Mouse (Mus musculus) embryonic facial prominence, embryonic 14.5 days (tissue): Measurements from ENCODE around the gene Kif18b. TPM values are rescaled to one million over a fixed set of nuclear protein-coding genes. Genes with fewer than 3 reads are reported as not detected.

Source experiments
- ATAC-seq: fragments of 200-750 bp; cut with Nextera tagmentation; 2 replicates; pipeline ENCODE4 v1.8.0; 2017; ENCODE audit warnings: low read depth, moderate number of reproducible peaks, moderate TSS enrichment
- DNase-seq: peaks from one replicate; pipeline ENCODE4 v3.0.0-alpha.2; 2015; ENCODE audit warnings: low spot score
- H3K27ac ChIP-seq: fragments of 300-500 bp; sonication (generic); replicated peaks from 2 replicates; pipeline ENCODE4 v1.5.1; 2014; ENCODE audit warnings: low read depth, mild to moderate bottlenecking, low read length, moderate library complexity
- H3K27me3 ChIP-seq: fragments of 300-500 bp; sonication (generic); replicated peaks from 2 replicates; pipeline ENCODE4 v1.6.1; 2014; ENCODE audit warnings: low read length; ENCODE audit not compliant: control insufficient read depth, insufficient read depth
- H3K36me3 ChIP-seq: fragments of 300-500 bp; sonication (generic); 2 replicates; pipeline ENCODE4 v1.6.1; 2014; ENCODE audit warnings: low read length, mixed read lengths; ENCODE audit not compliant: control insufficient read depth, insufficient read depth
- H3K4me1 ChIP-seq: fragments of 300-500 bp; sonication (generic); 2 replicates; pipeline ENCODE4 v1.6.1; 2014; ENCODE audit warnings: antibody characterized with exemption, low read length; ENCODE audit not compliant: control insufficient read depth, insufficient read depth
- H3K4me2 ChIP-seq: fragments of 300-500 bp; sonication (generic); 2 replicates; pipeline ENCODE4 v1.6.1; 2014; ENCODE audit warnings: low read depth, mild to moderate bottlenecking, low read length, moderate library complexity, mixed read lengths
- H3K4me3 ChIP-seq: fragments of 300-500 bp; sonication (generic); 2 replicates; pipeline ENCODE4 v1.5.1; 2014; ENCODE audit warnings: low read depth, mild to moderate bottlenecking, low read length
- H3K9ac ChIP-seq: fragments of 300-500 bp; sonication (generic); 2 replicates; pipeline ENCODE4 v1.6.1; 2014; ENCODE audit warnings: low read depth, mild to moderate bottlenecking, low read length, moderate library complexity, mixed read lengths
- H3K9me3 ChIP-seq: fragments of 300-500 bp; sonication (generic); 2 replicates; pipeline ENCODE4 v1.6.1; 2016; ENCODE audit warnings: low read length; ENCODE audit not compliant: control insufficient read depth
- WGBS: fragments of 180-500 bp; shearing (Covaris S2); extraction: QIAGEN DNeasy Blood & Tissue Kit; methylation state at CpG from one replicate; pipeline ENCODE4 v1.1.7; 2014; 5-methylcytosine and 5-hydroxymethylcytosine counted together
- polyA plus RNA-seq: library from polyadenylated mRNA; unstranded; fragments of >200 nt; fragmentation: Nextera tagmentation; extraction: Ambion mirVana; gene quantifications from 2 replicates; pipeline ENCODE4 v1.2.1, GENCODE M21; 2014

Kif18b gene
- polyA plus RNA-seq = 6.6 and 7.0 TPM in 2 replicates

DNA sequence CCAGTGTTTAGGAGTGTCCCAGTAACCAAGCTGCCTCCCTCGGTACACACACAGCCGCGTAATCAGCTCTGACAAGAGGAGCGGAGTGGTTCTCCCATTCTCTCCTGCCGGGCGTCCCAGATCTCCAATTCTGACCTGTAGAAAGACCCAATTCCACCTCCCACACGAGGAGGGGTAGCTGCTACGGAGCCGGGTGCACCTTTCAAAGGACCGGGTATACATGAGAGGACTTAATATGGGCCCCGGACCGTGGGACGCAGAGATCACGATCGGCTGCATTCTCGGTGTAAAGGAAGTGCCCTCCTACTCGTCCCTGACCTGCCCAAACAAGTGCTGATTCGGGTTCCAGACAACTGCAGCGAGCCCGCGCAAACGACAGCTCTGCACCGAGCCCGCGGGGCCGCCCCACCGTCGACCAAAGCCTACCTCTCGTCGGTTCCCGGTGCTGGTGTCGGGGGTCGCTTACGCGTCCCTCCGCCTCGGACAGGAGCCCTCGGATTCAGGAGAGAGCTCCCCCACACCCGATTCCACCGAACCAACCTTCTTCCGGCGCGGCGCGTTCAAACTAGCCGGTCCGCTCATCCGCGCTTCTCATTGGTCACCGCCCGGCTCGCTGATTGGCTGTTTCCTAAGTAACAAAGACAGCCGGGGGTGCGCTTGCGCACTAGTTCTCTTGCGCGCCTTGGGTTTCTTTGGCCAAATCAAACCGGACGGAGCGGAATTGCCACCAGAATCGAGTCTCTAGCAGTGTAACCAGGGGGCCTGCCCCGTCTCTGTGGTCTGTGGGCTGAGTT, at the start of gene Kif18b:
Gene Kif18b, minus strand, starts transcription at position 568 of the 794 bp plus-strand sequence.
- Histone ChIP-seq H3K4me3 (peak within 1 kb of the TSS; percentile 71), H3K4me2 (peak within 1 kb of the TSS; percentile 71), H3K36me3 (peaks cover 14% of the 10 kb centered on the region; the same call in 1 of the 2 replicates), H3K27ac (peak within 1 kb of the TSS; percentile 94), H3K9ac (peak within 1 kb of the TSS; percentile 64), H3K27me3 (no peaks in the 10 kb centered on the region), H3K4me1 (0 out of 2 replicates have a peak, but pooled peaks cover 4% of the 10 kb centered on the region), H3K9me3 (no peaks in the 10 kb centered on the region)
- peak; percentile 94 for ATAC-seq
- under 1% methylated on average over 59 of the region's 62 CpGs for WGBS
- DNase-seq = peak; percentile 99

DNA sequence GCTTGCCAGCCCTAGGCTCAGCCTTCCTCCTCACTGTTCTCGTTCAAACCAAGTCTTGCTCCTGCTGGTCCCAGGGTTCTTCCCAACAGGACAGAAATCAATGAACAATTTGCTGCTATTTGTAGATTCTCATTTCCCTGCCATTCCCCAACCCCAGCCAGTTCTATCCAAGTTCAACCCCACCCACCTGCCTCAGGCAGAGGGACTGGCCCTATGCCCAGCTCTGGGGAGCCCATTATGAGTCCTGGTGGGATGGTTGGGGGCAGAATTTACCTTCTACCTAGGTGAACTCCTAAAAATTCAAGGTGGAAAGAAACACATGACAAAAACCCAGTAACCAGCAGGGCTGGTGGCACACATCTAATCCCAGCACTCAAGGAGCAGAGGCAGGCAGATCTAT, 47.4 kb upstream of the Kif18b start:
- DNase-seq (no peak), ATAC-seq (no peak)
- Histone ChIP-seq H3K27me3 (peaks cover 3% of the 10 kb centered on the region; the same call in 1 of the 2 replicates), H3K9me3 (no peaks in the 10 kb centered on the region), H3K4me1 (peaks cover 13% of the 10 kb centered on the region), H3K4me3 (no peak overlapping the region), H3K27ac (no peak overlapping the region), H3K9ac (no peak overlapping the region), H3K4me2 (no peak overlapping the region), H3K36me3 (no peaks in the 10 kb centered on the region)
- WGBS = 57% methylated on average over 1 of the region's 1 CpGs

DNA sequence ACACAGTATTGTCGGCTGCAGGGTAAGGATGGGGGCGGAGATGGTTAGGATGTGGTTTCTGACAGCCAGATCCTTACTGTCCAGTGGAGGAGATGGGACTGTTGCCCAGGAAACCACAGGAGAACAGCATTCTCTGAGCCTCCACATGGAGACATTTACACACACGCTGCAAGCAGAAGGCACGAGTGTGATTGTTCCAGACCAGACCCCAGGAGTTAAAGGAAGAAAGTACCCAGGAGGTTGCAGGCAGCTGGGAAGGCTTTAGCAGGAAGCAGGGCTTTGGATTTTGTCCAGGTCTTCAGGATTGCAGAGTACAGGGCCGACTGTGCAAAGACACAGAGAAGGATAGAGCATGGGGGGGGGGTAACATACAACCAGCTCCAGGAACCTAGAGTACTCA, 46.7 kb upstream of the Kif18b start:
- peak; percentile 81 for DNase-seq
- Histone ChIP-seq H3K36me3 (no peaks in the 10 kb centered on the region), H3K4me3 (no peak overlapping the region), H3K9ac (no peak overlapping the region), H3K9me3 (no peaks in the 10 kb centered on the region), H3K27me3 (peaks cover 3% of the 10 kb centered on the region; the same call in 1 of the 2 replicates), H3K4me1 (peaks cover 13% of the 10 kb centered on the region), H3K4me2 (peak overlapping the region; percentile 4; the same call in 1 of the 2 replicates), H3K27ac (peak overlapping the region; percentile 15; the same call in 1 of the 2 replicates)
- peak; percentile 41; the same call in 1 of the 2 replicates for ATAC-seq
- WGBS = 30% methylated on average over 5 of the region's 5 CpGs

DNA sequence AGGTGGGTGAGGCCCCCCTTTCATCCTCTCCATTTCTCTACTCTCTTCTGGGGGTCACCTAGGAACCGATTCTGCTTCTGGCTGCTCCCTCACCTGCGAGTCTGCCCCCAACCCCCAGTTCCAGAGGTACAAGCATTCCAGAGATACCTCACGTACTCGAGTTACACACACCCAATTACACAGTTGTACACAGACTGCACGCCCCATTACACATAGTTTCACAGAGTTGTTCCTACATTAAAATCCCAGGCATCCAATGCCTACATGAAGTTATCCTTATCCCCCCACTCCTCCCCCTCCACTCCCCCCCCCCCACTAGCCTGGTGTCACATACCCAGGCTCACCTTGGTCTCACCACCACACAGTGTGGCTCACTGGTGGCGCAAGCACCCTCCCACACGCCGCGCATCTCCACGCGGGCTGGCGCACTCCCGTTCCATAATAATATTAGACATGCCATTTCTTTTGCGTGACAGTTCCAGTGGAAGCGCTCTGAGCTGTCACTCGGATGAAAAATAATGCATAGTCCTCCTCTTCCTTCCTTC, 39.7 kb upstream of the Kif18b start:
- Histone ChIP-seq H3K4me3 (no peak overlapping the region), H3K4me2 (no peak overlapping the region), H3K36me3 (no peaks in the 10 kb centered on the region), H3K27me3 (0 out of 2 replicates have a peak, but pooled peaks cover 6% of the 10 kb centered on the region), H3K27ac (no peak overlapping the region), H3K9me3 (no peaks in the 10 kb centered on the region), H3K9ac (no peak overlapping the region), H3K4me1 (peaks cover 13% of the 10 kb centered on the region)
- ATAC-seq (peak; percentile 41; the same call in 1 of the 2 replicates), DNase-seq (no peak)
- WGBS = 58% methylated on average over 16 of the region's 16 CpGs

DNA sequence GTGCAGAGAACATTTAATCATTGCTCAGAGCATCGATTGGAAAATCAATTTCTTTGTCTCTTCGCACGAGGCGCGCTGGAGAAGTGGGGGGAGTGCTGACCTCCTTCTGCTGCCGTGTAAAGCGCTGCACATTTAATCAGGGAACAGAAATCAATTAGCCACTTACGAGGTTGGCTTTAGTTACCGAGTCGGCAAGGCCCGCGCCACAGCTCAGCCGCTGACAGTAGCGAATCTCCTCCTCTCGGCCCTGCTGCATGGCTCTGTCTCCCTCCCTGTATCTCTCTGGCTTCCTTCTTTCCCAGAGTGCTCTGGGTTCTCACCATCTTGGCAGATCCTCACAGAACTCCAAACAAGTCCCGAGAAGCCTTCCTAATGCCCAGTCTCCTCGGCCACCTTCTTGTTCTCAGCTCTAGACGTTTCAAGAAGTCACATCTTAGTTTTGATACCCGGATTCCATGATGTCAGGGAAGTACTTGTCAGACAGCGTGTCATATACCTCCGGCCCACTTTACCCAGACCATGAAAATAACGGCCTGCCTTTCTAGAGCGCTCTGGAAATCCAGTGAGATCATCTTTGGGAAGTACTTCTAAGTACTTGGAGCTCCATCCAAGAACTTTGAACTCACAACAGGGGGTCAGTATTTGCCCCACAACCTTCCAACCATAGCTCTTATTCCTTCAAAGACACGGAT, 39.1 kb upstream of the Kif18b start:
- DNase-seq (peak; percentile 29), ATAC-seq (peak; percentile 42; the same call in 1 of the 2 replicates)
- WGBS = 18% methylated on average over 23 of the region's 24 CpGs
- Histone ChIP-seq H3K9me3 (no peaks in the 10 kb centered on the region), H3K27ac (no peak overlapping the region), H3K4me2 (peak overlapping the region; percentile 44), H3K36me3 (no peaks in the 10 kb centered on the region), H3K4me3 (no peak overlapping the region), H3K4me1 (peaks cover 13% of the 10 kb centered on the region), H3K27me3 (0 out of 2 replicates have a peak, but pooled peaks cover 6% of the 10 kb centered on the region), H3K9ac (peak overlapping the region; percentile 26; the same call in 1 of the 2 replicates)

- Histone ChIP-seq H3K27ac (no peak overlapping the region), H3K4me1 (peaks cover 13% of the 10 kb centered on the region), H3K4me2 (peak overlapping the region; percentile 44), H3K9ac (peak overlapping the region; percentile 26), H3K27me3 (0 out of 2 replicates have a peak, but pooled peaks cover 6% of the 10 kb centered on the region), H3K9me3 (no peaks in the 10 kb centered on the region), H3K4me3 (no peak overlapping the region), H3K36me3 (no peaks in the 10 kb centered on the region)
- no peak for DNase-seq
- 10% methylated on average over 16 of the region's 16 CpGs for WGBS
- peak; percentile 50; the same call in 1 of the 2 replicates for ATAC-seq
These were observed 38.4 kb upstream of the Kif18b start for GRCm38 (mm10) chr11:102963246-102963854.

- H3K36me3 ChIP-seq = no peaks in the 10 kb centered on the region
- no peak for DNase-seq
- H3K27ac ChIP-seq = no peak overlapping the region
- H3K27me3 ChIP-seq = 0 out of 2 replicates have a peak, but pooled peaks cover 6% of the 10 kb centered on the region
- H3K4me2 ChIP-seq = peak overlapping the region; percentile 44; the same call in 1 of the 2 replicates
- 0 out of 2 replicates have a peak overlapping the region, but pooled peaks have one; percentile 26 for H3K9ac ChIP-seq
- no peak overlapping the region for H3K4me3 ChIP-seq
- WGBS = 34% methylated on average over 7 of the region's 7 CpGs
- H3K9me3 ChIP-seq = no peaks in the 10 kb centered on the region
- no peak for ATAC-seq
- H3K4me1 ChIP-seq = peaks cover 13% of the 10 kb centered on the region
These were observed 37.9 kb upstream of the Kif18b start for GRCm38 (mm10) chr11:102962861-102963245.

DNA sequence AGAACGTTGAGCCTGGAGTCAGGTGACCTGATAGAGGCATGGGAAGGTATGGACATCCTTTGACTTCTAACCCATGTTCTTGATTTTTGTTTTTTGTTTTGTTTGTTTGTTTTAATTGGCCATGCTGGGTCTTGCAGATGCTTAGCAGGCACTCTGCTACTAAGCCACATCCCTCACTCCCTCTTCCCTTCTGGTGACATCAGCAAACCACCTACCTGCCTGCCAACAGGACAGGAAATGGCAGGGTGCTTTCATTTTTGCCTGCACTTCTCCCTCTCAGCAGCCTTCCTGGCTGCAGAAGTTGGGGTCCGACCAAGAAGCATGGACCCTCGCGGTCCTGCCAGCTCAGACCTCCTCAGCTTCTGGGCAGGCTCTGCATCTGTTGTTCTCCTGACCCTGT, 36.2 kb upstream of the Kif18b start:
- ATAC-seq (no peak), DNase-seq (no peak)
- peaks cover 13% of the 10 kb centered on the region for H3K4me1 ChIP-seq
- H3K4me2 ChIP-seq = no peak overlapping the region
- no peak overlapping the region for H3K9ac ChIP-seq
- H3K9me3 ChIP-seq = no peaks in the 10 kb centered on the region
- no peak overlapping the region for H3K27ac ChIP-seq
- H3K4me3 ChIP-seq = no peak overlapping the region
- no peaks in the 10 kb centered on the region for H3K36me3 ChIP-seq
- WGBS = 93% methylated on average over 4 of the region's 4 CpGs
- 0 out of 2 replicates have a peak, but pooled peaks cover 6% of the 10 kb centered on the region for H3K27me3 ChIP-seq
